Mouse (Mus musculus) spleen, adult 2 months (tissue): ENCODE data around the gene Alg14.

Experiments used
- CTCF ChIP-seq: fragments of 200-500 bp; IDR thresholded peaks from 2 replicates; pipeline ENCODE4 v1.5.1; 2011; ENCODE audit warnings: mild to moderate bottlenecking, inconsistent platforms; ENCODE audit not compliant: insufficient read depth, insufficient read length, insufficient replicate concordance; ENCODE audit errors: extremely low read depth
- POLR2A ChIP-seq: fragments of 200-500 bp; IDR thresholded peaks from 2 replicates; pipeline ENCODE4 v1.6.1; 2011; ENCODE audit warnings: low read depth, low read length, inconsistent platforms

GRCm38 (mm10) chr3:121315498-121315897 lies 23.9 kb downstream of the Alg14 start:
- TF ChIP-seq CTCF: no peak
- TF ChIP-seq POLR2A: no peak
